Mouse (Mus musculus) c-Kit-positive CD71-negative TER-119-negative erythroid progenitor cells, embryonic 14.5 days (primary cell): ENCODE measurements around the gene Pcdh7.

Experiments
- DNase-seq: peaks from one replicate; pipeline ENCODE4 v3.0.0-alpha.2; 2013; ENCODE audit warnings: low read depth

Gene Pcdh7

GRCm38 (mm10) chr5:57921140-57921539 lies 203.4 kb downstream of the Pcdh7 start:
- no peak for DNase-seq

DNA sequence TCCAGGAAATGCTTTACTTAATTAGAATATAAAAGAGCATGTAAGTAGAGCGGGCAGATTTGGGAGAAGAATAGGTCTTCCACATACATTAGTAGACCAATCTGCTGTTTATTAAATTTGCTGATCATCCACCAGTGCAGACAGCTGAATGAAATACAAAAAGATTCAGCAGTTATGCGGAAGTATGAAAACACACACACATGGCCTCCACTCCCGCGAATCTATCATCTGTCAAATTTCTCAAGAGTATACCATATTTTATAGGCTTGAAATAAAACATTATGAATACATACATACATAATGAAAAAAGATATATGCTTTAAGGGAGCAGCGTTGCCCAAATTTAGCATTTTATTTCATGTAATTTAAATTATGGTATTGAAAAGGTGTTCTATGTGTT lies 213.6 kb downstream of the Pcdh7 start:
- DNase-seq: no peak

GRCm38 (mm10) chr5:57931738-57932137 lies 214.0 kb downstream of the Pcdh7 start:
- no peak for DNase-seq

DNA sequence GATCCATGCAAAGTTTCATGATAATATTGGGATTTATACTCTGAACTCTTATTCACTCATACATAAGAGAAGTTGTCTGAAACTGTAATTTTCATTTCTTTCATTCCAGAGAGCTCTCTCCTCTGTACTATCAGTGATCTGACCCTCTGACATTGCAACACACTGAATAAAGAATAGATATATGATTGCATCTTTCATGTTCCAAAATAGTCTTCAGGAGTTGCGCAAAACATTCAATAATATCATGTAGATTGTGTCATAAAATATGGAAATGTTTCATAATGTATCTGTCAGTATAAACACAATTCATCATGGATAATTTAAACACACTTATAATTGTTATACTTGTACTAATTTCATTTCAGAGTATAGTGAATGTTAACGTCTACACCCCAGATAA lies 216.9 kb downstream of the Pcdh7 start:
- no peak for DNase-seq

DNA sequence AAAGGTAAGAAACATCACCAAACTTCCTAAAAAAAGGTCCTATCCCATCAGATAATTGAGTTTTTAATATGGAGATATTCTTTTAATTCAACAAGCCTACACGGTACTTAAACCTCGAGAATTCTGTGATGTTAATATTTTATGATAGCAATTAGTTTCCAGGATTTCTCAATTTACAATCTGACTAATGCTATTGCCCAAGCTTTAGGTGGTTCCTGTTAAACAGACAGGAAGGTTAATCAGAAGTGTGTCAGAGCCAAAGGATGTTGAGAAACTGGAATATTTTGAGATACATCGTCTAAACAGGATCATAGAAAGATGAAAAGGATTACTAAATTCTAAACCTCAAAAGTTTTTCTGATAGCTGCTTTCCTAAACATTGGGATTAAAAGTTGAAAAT lies 222.7 kb downstream of the Pcdh7 start:
- DNase-seq: no peak

DNA sequence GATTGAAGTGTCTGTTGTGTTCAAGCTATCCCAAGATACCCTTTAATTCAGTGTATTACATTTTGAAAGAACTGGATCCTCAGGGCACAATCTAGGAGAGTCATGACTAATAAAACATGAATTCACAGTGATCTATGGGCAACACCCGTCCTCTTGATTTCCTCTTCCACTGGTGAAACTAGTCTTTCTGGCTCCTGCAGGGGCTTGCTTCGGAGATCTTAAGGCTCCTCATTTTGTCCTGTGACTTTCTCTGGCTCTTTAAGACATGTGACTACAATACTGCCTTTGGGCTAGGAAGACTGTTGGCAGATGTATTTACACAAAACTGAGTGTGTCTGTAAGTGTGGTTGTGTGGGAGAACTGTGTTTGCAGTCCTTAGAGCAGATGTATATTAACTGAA lies 225.4 kb downstream of the Pcdh7 start:
- DNase-seq: no peak

DNA sequence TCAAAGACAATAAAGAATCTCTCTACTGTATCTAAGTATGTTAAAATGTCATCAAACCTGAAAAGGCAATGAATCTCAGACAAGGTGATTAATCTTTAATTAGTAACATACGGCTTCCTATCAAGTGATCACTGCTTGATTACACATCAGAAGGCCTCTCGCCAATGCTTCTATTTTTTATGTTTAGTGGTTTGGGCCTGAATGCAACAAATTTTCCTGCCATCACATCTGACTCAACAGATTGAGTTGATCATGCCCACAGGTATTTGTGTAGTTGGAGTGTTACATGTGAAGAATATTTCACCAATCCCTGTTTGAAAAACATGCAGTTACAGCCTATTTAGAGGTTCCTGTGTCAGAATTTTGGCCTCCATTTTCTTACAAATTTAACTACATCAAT lies 225.8 kb downstream of the Pcdh7 start:
- DNase-seq: no peak

DNA sequence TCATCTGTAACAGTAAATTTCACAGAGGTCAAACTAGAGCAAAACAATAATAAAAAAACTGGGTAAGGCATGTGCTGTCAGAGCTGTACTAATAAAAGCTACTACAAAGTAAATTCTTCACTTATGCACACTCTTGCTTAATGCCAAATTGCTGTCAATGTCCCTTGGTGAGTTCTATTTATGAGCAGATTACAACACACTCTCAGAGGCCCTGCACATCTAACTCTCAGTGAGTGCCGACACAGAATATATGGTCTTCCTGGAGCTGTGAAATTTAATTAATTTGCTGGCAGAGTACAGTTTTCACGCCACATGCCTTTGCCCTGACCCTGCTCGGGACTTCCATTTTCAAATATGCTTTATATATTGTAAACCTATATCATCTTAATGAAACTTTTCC lies 227.7 kb downstream of the Pcdh7 start:
- no peak for DNase-seq

DNA sequence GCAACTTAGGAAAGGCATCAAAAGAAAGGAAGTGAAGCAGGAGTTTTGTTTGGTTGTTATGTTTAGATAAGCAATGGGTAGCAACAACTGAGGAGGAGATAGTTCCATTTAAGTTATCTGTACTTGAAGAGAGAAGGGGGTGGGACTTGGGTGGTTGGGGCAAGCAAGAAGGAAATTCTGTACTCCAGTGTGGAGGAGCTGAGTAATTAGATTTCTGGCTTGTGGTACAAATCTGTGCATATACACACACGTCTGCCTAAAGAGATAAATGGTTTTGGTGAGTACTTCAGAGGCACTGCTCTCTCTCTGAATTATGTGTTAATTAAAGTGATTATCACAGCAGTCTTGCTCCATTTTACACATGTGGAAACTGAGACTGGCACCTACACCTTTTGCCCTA lies 241.6 kb downstream of the Pcdh7 start:
- no peak for DNase-seq

DNA sequence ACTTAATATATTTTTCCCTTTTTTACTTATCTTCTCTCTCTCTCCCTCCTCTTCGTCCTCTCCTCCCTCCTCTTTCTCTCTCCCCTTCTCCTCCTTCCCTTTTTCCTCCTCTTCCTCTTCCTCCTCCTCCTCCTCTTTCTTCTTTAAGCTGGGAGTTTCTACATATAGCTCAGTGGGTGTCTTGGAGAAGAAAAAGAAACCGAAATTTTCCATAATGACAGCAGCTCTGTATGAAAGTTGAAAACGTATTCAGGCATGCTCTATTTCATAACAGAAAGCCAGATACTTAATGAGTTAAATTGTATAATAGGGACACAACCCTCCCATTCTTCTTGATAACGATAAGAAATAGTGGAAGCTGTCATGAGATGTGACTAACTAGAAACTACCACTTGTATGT lies 246.0 kb downstream of the Pcdh7 start:
- DNase-seq: no peak

- DNase-seq: no peak
Observed at GRCm38 (mm10) chr5:57964201-57964600, 246.4 kb downstream of the Pcdh7 start.

DNA sequence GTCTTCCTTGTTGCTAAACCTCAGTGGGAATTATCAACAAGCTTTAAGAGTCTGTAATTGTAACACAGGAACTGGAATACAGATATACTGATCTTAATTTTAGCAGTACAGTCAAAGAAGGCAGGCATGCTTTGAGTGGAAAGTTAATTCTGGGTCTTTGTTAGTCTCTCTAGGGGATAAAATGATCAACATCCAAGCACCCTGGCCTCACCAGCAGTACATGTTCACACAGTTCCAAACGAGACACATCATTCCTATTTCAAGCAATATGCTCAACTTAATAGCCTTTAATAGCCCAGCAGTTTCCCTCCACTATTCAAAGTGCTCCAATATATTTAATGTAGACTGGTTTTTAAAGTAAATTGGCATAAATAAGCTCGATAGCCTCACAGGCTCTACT lies 275.8 kb downstream of the Pcdh7 start:
- no peak for DNase-seq

DNA sequence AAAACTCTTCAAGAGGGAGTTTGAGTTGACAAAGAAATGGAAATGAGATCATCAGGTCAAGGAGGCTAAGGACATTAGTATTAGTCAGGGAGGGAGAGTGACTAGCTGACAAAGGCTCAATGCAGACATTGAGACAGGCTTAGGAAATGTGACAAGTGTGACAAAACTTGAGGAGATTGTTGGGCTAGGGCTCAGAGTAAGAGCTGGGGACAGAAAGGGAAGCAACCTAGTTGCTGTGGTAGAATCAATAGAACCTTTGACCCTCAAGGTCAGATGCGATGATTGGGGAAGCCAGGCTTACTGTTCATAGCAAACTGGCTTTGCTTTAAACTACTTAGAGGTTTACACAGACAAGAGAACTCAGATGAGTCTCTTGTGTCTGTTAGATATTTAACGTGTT lies 303.6 kb downstream of the Pcdh7 start:
- no peak for DNase-seq

- DNase-seq: no peak
Observed at GRCm38 (mm10) chr5:58025123-58025522, 307.4 kb downstream of the Pcdh7 start.

GRCm38 (mm10) chr5:58025759-58026158 lies 308.0 kb downstream of the Pcdh7 start:
- no peak for DNase-seq

DNA sequence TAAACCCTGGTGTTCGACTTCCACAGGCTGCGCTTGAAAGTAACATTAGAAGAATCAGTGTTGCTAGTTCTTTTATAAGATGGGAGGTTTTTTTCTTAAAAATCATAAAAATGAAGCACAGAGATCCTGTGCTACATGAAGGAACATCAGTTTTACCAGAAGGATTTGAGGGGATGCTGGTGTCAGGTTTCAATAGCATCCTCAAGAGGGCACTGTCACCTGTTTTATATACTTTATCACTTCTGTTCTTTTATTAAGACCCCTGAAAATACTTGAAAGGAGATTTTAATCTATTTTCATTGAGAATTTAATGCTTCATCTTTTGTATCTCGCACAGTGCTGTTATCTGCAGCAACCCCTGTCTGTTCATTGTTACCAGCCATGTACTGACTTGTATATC lies 322.1 kb downstream of the Pcdh7 start:
- DNase-seq: no peak

DNA sequence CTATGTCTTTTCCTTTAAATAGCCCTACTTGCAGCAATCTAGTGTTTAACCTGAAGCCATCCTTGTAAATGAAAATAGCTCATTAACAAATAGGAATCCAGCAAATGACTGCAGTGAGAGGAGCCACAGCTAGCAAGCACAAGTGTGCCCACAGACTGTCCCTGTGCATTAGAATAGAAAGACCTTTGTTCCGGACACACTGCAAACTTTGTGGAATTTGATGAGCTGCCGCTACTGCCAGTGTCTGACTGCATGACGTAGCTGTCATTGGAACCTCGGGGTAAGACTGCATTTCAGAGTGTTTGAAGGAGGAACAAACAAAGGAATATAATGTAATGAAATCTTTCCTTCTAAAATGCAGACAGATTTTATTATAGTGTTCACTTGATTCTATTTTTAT lies 326.4 kb downstream of the Pcdh7 start:
- DNase-seq: no peak

GRCm38 (mm10) chr5:58081054-58081453 lies 363.3 kb downstream of the Pcdh7 start:
- no peak for DNase-seq

- no peak for DNase-seq
Observed at GRCm38 (mm10) chr5:58082230-58082629, 364.5 kb downstream of the Pcdh7 start.

DNA sequence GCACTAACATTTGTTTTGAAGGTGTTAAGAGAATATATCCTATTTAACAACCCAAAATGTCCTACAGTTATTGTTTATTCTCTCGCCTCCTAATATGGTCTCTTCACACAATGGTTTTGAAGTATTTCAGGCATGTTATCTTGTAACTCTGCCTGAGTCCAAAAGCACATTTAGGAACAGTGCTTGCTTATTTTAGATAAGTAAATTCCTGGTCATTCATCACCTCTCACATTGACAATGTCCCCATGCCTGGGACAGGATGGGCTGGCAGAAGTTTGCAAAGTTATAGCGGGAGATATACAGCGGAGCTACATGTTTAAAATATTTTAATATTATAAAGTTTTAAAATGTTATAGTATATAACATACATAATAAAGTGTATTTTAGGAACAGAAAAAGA lies 365.3 kb downstream of the Pcdh7 start:
- no peak for DNase-seq

DNA sequence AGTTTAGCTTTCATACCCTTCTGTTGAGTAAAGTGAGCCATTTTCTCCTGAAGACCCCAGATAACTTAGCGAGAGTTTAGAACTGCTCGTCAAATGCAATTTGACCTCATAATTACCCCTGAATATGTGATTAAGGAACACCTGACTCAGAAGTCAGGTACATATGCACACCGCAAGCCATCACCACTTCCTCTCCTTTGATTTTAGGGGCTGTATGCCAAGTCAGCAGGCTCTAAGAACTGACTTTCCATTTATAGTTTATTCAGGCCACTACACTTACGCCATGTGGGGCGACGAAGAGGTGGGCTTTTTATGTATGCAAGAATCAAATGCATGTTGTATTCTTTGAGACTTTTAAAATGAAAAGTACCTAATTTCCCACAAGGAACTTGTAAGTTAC lies 366.2 kb downstream of the Pcdh7 start:
- DNase-seq: no peak

GRCm38 (mm10) chr5:58108665-58109364 lies 391.0 kb downstream of the Pcdh7 start:
- no peak for DNase-seq

DNA sequence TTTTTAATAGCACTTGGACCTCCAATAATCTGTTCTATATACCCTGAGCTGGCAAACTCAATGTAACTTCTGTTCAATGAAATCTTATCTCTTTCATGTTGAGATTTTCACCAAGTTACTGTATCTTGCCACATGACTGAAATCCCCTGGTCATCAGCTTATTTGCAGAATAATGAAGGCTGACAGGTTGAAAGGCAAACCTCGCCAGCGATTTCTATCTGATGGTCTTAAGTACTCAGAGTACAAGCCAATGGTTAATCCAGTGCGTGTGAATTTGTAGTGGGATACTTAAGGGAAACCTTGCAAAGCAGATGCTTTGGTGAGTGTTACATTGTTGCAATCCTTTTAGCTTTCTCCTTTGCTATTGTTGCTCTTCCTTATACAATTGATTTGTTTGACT lies 398.3 kb downstream of the Pcdh7 start:
- no peak for DNase-seq

DNA sequence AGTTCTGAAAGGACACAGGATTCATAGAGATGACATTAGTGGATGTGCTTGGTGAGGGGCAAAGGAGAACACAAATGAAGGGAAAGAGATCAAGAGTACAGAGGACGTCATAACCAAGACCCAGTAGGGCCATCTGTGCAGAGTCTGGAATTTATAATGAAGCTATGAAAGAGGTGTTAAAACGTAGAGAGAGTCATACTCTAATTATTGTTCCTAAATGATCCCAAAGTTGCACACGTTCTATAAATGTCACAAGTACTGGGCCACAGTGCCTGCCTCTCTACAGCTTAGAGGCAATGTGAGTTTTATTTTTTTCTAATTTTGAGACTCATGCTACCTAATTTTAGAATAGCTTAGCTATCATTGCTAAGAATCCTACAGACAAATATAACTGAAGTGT lies 400.1 kb downstream of the Pcdh7 start:
- DNase-seq: no peak
